Mouse (Mus musculus): ENCODE data around the gene Tmem161a.
A peak's percentile ranks its signal among the peaks of the same experiment; 100 is the strongest.
"Not testable (repeated sequence)": the region's sequence is repeated elsewhere in the genome, so short reads cannot be mapped to it uniquely, and the experiment has no call there.

The Tmem161a gene

GRCm38 (mm10) chr8:70212112-70213055, 40.2 kb downstream of the Tmem161a start, which contains the start of gene Slc25a42:
Gene Slc25a42, minus strand, starts transcription at chr8:70212305.
- peak; percentile 98 for DNase-seq

GRCm38 (mm10) chr8:70214411-70214810, 42.3 kb downstream of the Tmem161a start:
- no peak for DNase-seq

GRCm38 (mm10) chr8:70215092-70215491, 42.9 kb downstream of the Tmem161a start:
- no peak for DNase-seq

- not testable (repeated sequence) for DNase-seq
Observed at GRCm38 (mm10) chr8:70216161-70216560, 44.0 kb downstream of the Tmem161a start.

- peak; percentile 74 for DNase-seq
Observed at GRCm38 (mm10) chr8:70216566-70216965, 44.4 kb downstream of the Tmem161a start.

GRCm38 (mm10) chr8:70217441-70217840, 45.3 kb downstream of the Tmem161a start:
- no peak for DNase-seq

- peak; percentile 42 for DNase-seq
Observed at GRCm38 (mm10) chr8:70219107-70219684, 47.0 kb downstream of the Tmem161a start.

GRCm38 (mm10) chr8:70220236-70220840, 48.2 kb downstream of the Tmem161a start:
- peak; percentile 71 for DNase-seq

GRCm38 (mm10) chr8:70220911-70221310, 48.8 kb downstream of the Tmem161a start:
- DNase-seq: no peak

- DNase-seq: no peak
Observed at GRCm38 (mm10) chr8:70222041-70222440, 49.9 kb downstream of the Tmem161a start.

- DNase-seq: peak; percentile 81
Observed at GRCm38 (mm10) chr8:70223341-70223740, 51.2 kb downstream of the Tmem161a start.

- DNase-seq: no peak
Observed at GRCm38 (mm10) chr8:70227997-70228396, 55.8 kb downstream of the Tmem161a start.

GRCm38 (mm10) chr8:70230837-70231236, 58.7 kb downstream of the Tmem161a start:
- no peak for DNase-seq

Data from kidney, postnatal 10 days (tissue).